Mouse (Mus musculus): ENCODE measurements at regions not wholly inside any gene's neighbourhood (a gene's known extent, or its start where the extent isn't known, plus 50 kb on each side); places are given as distances from the start of the nearest gene placed in this dataset.

GRCm38 (mm10) chr3:105130228-105130627 is 63.6 kb downstream of the 4930564D02Rik start:
- no peak for DNase-seq (ENCODE audit: inconsistent age in 2 of 2, low spot score in 1 of 2)

- no peak for DNase-seq (ENCODE audit: inconsistent age in 2 of 2, low spot score in 1 of 2)
Measured at GRCm38 (mm10) chr3:105131053-105131452, 64.4 kb downstream of the 4930564D02Rik start.

GRCm38 (mm10) chr3:105133011-105133410 is 66.4 kb downstream of the 4930564D02Rik start:
- DNase-seq (ENCODE audit: inconsistent age in 2 of 2, low spot score in 1 of 2): no peak

- DNase-seq (ENCODE audit: inconsistent age in 2 of 2, low spot score in 1 of 2): no peak
Measured at GRCm38 (mm10) chr3:105141170-105141971, 74.7 kb downstream of the 4930564D02Rik start.

- DNase-seq (ENCODE audit: inconsistent age in 2 of 2, low spot score in 1 of 2): peak; percentile 9 to 58
Measured at GRCm38 (mm10) chr3:105142631-105143030, 76.0 kb downstream of the 4930564D02Rik start.

GRCm38 (mm10) chr3:105151475-105152157 is 85.0 kb downstream of the 4930564D02Rik start:
- DNase-seq (ENCODE audit: inconsistent age in 2 of 2, low spot score in 1 of 2): peak; percentile 24 to 68

GRCm38 (mm10) chr3:105152158-105152541 is 85.5 kb downstream of the 4930564D02Rik start:
- no peak for DNase-seq (ENCODE audit: inconsistent age in 2 of 2, low spot score in 1 of 2)

- DNase-seq (ENCODE audit: inconsistent age in 2 of 2, low spot score in 1 of 2): no peak
Measured at GRCm38 (mm10) chr3:105158376-105158775, 91.7 kb downstream of the 4930564D02Rik start.

- peak; percentile 56 to 85 for DNase-seq (ENCODE audit: inconsistent age in 2 of 2, low spot score in 1 of 2)
Measured at GRCm38 (mm10) chr3:105165355-105165754, 98.7 kb downstream of the 4930564D02Rik start.

- DNase-seq (ENCODE audit: inconsistent age in 2 of 2, low spot score in 1 of 2): no peak
Measured at GRCm38 (mm10) chr3:105169117-105169516, 102.5 kb downstream of the 4930564D02Rik start.

GRCm38 (mm10) chr3:105171527-105171926 is 104.9 kb downstream of the 4930564D02Rik start:
- no peak for DNase-seq (ENCODE audit: inconsistent age in 2 of 2, low spot score in 1 of 2)

GRCm38 (mm10) chr3:105172054-105172453 is 105.4 kb downstream of the 4930564D02Rik start:
- DNase-seq (ENCODE audit: inconsistent age in 2 of 2, low spot score in 1 of 2): no peak

- no peak for DNase-seq (ENCODE audit: inconsistent age in 2 of 2, low spot score in 1 of 2)
Measured at GRCm38 (mm10) chr3:105191303-105191702, 124.7 kb downstream of the 4930564D02Rik start.

GRCm38 (mm10) chr3:105191830-105192229 is 125.2 kb downstream of the 4930564D02Rik start:
- no peak for DNase-seq (ENCODE audit: inconsistent age in 2 of 2, low spot score in 1 of 2)

GRCm38 (mm10) chr3:105200735-105201134 is 134.1 kb downstream of the 4930564D02Rik start:
- DNase-seq (ENCODE audit: inconsistent age in 2 of 2, low spot score in 1 of 2): no peak

GRCm38 (mm10) chr3:105209164-105209563 is 142.5 kb downstream of the 4930564D02Rik start:
- no peak for DNase-seq (ENCODE audit: inconsistent age in 2 of 2, low spot score in 1 of 2)

GRCm38 (mm10) chr3:105211023-105211422 is 144.4 kb downstream of the 4930564D02Rik start:
- DNase-seq (ENCODE audit: inconsistent age in 2 of 2, low spot score in 1 of 2): no peak

GRCm38 (mm10) chr3:105211726-105212125 is 145.1 kb downstream of the 4930564D02Rik start:
- no peak for DNase-seq (ENCODE audit: inconsistent age in 2 of 2, low spot score in 1 of 2)

- no peak for DNase-seq (ENCODE audit: inconsistent age in 2 of 2, low spot score in 1 of 2)
Measured at GRCm38 (mm10) chr3:105214867-105215266, 148.2 kb downstream of the 4930564D02Rik start.

- DNase-seq (ENCODE audit: inconsistent age in 2 of 2, low spot score in 1 of 2): no peak
Measured at GRCm38 (mm10) chr3:105215729-105216128, 149.1 kb downstream of the 4930564D02Rik start.

GRCm38 (mm10) chr3:105219630-105220029 is 153.0 kb downstream of the 4930564D02Rik start:
- DNase-seq (ENCODE audit: inconsistent age in 2 of 2, low spot score in 1 of 2): no peak

- DNase-seq (ENCODE audit: inconsistent age in 2 of 2, low spot score in 1 of 2): no peak
Measured at GRCm38 (mm10) chr3:105220641-105221040, 154.0 kb downstream of the 4930564D02Rik start.

Measured in adrenal gland, adult (tissue).